Mouse (Mus musculus) MEL-GATA-1-ER (cell line): ENCODE results near the gene Samd14.
"Not testable (repeated sequence)": the region's sequence is repeated elsewhere in the genome, so short reads cannot be mapped to it uniquely, and the experiment has no call there.

Source experiments
- DNase-seq: peaks from one replicate; pipeline ENCODE4 v3.0.0-alpha.2; 2012; ENCODE audit warnings: low read depth; ENCODE audit errors: extremely low read depth

Samd14 gene

GRCm38 (mm10) chr11:95004937-95005198, 4.8 kb upstream of the Samd14 start:
- no peak for DNase-seq

DNA sequence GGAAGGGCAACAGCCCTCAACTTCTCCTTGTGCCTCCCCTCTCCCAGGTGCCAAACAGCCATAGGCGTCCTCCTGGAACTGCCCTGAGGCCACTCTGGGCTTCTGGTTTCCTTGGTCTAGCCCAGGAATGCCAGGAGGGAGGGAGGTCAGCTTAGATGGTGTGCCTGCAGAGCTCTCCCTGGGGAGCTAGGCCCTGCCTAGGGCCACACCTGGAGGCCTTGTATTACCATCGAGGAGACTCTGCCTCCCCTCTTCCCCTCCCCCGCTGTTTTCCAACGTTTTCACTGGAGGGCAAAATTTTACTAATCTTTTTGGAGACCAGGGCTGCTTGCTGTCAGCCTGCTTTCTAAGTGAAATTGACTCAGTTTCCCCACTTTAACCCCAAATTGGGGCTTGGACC, 3.6 kb upstream of the Samd14 start:
- DNase-seq = no peak

DNA sequence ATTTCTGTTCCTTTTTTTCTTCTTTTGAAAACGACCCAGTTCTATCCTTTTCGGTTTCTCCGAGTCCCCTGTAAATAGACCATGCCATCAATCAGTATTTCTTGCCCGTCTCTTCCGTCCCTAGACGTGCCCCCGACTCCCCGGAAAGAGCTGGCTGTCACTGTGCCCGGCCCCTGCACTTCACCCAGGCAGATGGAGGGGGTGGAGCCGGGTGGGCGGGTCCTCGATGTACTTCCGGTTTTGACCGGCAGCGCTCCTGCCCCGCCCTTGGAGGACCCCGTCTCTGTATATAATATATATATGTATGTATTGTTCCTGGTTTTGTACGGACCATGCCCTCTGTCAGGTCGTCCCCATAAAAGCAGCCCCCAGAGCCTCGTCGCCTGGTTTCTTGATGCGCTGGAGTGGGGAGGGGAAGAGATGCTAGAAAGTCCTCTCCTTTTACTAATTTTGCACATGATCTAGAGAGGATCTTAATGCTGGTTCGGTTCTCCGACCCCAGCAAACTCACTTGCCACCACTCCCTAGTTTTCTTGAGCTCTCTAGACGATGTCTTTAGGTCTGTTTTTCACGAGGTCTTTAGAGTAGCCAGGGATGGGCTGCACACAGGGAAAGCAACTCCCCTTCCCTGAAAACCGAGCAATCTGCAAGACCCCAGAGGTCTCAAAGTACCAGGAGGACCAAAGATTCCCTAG, 3.0 kb upstream of the Samd14 start:
- no peak for DNase-seq

- no peak for DNase-seq
These were observed 2.3 kb upstream of the Samd14 start for GRCm38 (mm10) chr11:95007418-95007817.

- DNase-seq = no peak
These were observed 734 bp upstream of the Samd14 start for GRCm38 (mm10) chr11:95008661-95009628.

GRCm38 (mm10) chr11:95010141-95010739, 561 bp downstream of the Samd14 start:
- no peak for DNase-seq

- DNase-seq = not testable (repeated sequence)
These were observed 1.2 kb downstream of the Samd14 start for GRCm38 (mm10) chr11:95010841-95011403.

DNA sequence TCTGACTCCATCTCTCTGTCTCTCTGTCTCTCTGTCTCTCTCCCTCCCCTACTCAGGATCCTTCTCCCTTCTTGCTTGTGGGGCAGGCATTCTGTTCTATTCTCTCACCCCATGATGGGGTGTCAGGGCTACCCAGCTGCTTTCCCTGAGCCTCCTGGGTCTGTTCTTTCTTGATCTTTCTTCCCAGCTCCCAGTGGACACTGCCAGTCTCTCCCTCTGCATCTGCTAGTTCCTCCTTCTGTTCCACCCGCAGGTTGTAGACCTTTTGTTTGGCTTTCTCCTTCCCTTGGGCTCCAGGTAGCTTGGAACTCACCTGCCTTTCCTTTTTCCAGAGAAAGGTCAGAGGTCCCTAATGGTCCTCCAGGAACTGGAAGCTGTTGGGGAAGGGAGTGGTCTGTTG, 1.7 kb downstream of the Samd14 start:
- no peak for DNase-seq

DNA sequence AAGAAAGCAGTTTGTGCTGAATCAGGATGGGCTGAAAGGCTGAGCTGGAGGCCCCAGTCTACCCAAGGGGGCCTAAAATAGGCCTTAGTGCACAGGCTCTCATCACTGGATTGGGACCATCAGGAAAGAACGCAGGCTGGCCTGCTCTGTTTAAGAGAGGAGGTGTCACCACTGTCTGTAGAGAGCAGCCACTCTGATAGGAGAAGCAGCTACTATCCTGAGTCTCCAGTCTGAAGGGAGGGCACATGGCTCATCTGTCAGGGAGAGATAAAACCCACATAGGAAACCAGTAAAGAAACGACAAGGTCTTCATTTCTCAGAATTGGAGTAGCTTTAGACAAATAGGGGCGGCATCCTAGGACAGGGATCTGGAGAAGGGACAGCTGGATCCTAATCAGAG, 2.4 kb downstream of the Samd14 start:
- DNase-seq = peak; percentile 99

DNA sequence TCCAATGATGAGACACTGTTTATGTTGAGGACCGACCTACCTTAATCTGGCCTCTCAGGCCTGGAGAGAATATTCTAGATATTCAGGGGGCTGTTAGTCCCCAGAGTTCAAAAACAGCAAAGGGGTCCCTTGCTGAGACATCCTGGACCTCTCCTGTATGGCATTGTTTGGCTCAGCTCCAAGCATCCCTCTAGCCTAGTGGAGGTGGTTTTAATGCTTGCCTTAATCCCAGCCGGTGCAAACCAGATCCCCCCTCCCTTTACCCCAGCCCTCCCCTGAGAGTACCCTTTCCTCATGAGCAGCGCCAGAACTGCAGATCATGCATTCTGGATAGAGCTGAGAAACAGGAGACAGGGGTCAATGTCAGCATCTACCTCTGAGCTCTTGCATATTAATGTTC, 2.8 kb downstream of the Samd14 start:
- no peak for DNase-seq

DNA sequence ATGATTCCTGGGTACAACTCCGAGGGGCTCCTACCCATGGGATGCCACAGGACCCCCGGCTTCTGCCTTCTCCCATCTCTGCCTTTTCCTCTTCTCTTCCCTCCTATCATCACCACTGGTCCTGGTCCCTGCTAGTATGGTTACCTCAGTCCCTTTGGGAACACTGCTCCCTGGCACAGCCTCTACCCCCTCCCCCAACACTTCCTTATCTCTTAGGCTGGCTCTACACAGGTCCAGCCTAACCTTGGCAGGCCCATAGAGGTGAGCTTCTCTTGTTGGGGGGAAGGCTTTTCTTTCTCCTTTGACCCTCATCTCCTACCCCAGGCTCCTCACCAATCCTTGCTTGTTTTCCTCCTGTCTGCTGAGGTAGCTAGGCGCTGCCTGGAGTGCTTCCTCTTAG, 5.8 kb downstream of the Samd14 start:
- DNase-seq = no peak

GRCm38 (mm10) chr11:95022237-95022992, 12.7 kb downstream of the Samd14 start:
- no peak for DNase-seq

GRCm38 (mm10) chr11:95023481-95023880, 13.8 kb downstream of the Samd14 start:
- DNase-seq = no peak

DNA sequence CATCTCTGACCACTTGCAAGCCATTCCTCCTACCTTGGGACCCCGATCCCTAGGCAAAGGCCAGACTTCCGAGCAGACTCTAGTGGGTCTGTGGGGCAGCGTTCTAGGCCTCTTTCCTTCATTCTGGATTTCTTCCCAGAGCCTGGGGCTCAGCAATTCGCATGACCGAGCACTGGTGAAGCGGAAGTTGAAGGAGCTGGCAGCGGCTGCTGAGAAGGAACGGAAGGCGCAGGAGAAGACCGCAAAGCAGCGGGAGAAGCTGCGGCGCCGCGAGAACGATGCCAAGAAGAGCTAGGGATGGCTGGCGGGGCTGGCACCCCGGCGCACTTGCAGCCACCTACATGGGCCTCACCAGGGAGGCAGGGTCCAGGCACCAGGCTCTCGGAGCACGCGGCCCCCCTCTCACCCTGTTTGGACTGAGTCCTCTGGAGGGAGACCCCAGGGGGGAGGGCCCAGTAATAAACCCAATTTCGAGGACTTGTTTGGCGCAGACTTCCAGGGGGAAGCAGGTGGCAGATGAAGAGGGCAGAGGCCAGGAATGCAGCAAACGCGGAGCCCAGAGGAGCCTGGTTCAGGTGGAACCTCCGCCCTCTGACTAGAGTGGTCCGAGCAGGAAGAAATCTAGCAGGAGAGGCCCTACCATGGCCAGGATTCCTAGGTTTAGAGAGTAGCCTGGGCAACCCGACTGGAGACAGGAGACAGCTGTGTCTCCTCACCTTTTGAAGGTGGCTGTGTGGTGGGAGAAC, 14.9 kb downstream of the Samd14 start:
- DNase-seq = no peak

- no peak for DNase-seq
These were observed 15.7 kb downstream of the Samd14 start for GRCm38 (mm10) chr11:95025227-95026012.

- DNase-seq = no peak
These were observed 16.4 kb downstream of the Samd14 start for GRCm38 (mm10) chr11:95026090-95026542.

DNA sequence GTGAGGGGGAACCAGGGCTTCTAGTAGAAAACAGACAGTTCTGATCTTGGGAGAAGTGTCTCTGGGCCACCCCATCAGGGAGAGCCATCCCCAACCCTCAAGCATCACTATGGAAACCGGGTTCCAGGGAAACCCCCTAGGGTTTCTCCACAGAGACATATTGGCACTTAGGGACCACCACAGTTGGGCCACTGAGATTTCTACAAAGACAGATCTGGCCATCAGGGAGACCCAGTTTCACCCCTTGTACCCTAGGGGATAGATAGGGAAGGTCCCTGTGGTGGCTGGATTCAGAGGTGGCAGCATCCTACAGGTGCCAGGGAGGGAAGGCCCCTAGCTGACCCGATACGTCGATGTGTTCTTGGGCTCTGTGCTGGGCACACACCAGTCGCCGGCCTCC, 17.2 kb downstream of the Samd14 start:
- no peak for DNase-seq

DNA sequence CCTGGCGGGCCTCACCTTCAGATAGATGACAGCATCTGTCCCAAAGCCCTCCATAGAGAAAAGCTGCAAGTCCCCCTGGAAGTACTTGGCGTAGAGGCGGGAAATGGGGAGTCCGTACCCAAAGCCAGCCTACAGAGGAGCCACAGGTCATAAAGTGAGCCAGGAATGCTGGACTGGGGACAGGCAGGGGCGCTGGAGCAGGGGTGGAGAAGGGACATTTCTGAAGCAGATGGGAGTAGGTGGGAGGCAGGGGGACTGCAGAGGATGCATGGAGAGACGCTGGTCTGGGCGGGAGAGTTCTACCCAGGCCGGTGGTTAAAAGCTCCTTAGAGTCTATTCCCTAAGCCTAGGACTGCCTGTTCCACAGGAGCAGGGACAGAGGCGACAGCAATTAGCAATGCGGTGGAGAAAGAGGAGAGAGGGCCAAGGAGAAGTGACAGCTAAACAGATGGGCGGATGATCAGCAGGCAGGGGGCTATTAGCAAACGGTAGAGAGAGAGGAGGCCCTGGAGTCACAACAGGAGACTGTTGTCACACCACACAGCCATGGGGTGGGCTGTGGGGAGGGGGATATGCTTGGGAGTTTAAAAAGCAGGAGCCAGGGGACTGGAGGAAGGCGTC, 18.3 kb downstream of the Samd14 start:
- DNase-seq = no peak

GRCm38 (mm10) chr11:95032945-95033344, 23.3 kb downstream of the Samd14 start:
- DNase-seq = no peak
